Mouse (Mus musculus): Measurements from ENCODE around the gene Tnfrsf17. TPM values are rescaled to one million over a fixed set of nuclear protein-coding genes. Genes with fewer than 3 reads are reported as not detected.

Tnfrsf17 gene
- not detected for total RNA-seq (2023)

DNA sequence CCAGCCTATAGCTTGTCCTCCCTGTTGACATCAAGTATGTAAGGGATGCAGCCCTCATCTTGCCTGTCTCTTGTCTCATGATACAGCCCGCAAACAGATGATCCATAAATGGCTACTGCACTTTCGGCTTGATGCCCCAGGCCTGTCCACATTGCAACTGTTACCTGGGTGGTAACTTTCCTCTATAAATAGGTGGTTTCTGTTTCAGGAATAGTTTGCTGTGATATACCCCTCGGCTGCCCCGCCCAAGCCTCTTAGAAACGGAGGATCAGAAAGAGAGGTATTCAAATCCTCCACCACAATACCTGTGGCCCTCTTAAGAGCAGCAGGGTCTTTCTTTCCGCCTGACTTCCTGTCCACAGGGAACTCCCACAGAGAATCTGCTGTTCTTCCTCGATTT lies at the start of gene Tnfrsf17:
Gene Tnfrsf17, plus strand, starts transcription at position 301 of the 400 bp plus-strand sequence.

DNA sequence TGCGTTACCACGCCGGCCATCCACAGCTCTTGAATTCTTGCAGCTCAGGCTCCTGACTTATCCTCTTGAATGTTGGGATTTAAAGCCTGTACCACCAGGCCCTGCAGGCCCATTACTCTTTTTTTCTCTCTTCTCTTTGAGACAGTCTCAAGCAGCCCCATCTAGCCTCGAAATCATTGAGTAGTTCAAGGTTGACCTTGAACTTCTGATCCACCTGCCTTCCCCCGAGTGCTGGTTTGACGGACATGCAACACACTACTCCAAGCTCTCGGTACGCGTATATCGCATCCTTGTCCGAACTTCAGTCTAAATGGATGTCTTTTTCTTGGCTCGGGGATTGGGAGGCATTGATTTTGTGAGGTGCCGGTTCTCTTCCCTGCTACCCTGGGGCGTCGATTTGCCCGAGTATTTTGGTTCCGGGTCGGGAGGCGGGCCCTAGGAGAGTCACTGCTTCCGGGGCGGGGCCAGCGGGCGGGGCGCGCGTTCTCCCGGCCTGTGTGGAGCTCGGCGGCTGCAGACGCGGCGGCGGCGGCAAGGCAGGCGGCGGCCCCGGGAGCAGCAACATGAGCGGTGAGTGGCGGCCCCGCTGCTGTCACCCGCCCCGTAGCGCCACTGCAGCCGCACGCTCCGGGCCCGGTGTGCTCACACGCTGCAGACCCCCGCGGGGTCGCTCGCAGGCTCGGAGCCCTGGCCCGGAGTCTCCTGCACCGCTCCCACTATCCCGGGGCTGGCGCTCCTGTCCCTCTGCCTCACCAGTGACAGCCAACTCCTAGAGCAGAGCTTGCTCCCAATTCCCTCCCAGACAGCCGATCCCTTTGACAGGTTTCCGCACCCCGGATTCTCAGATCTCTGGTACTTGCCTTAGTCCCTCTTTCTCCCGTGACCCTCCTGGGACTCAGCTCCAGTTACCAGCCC lies 9.1 kb downstream of the Tnfrsf17 start, which contains the start of gene Snx29:
Gene Snx29, plus strand, starts transcription at position 500 of the 915 bp plus-strand sequence.

Other genes starting within 250 kb of the Tnfrsf17 start
- 16.5 TPM for gene Litaf, start 247.7 kb upstream of the Tnfrsf17 start, total RNA-seq (2023)
- gene Txndc11, start 179.2 kb upstream of the Tnfrsf17 start, total RNA-seq (2023) = 51.3 TPM
- gene Zc3h7a, start 137.4 kb upstream of the Tnfrsf17 start, total RNA-seq (2023) = 317 TPM
- 105 TPM for gene Rsl1d1, start 110.5 kb upstream of the Tnfrsf17 start, total RNA-seq (2023)
- gene Gspt1, start 59.5 kb upstream of the Tnfrsf17 start, total RNA-seq (2023) = 85.0 TPM
- 39.8 TPM for gene Snx29, start 9.1 kb downstream of the Tnfrsf17 start, total RNA-seq (2023)

All from CD8-positive naive resting alpha-beta T cell, adult 57 days (primary cell).